Mouse (Mus musculus) spleen, postnatal 14 days (tissue): ENCODE measurements around the gene Slc38a11.

Source experiments
- DNase-seq, 2 experiments: peaks; one replicate each; pipeline ENCODE4 v3.0.0; 2021 to 2022; ENCODE audit warnings: low spot score in 2 of 2

The Slc38a11 gene

DNA sequence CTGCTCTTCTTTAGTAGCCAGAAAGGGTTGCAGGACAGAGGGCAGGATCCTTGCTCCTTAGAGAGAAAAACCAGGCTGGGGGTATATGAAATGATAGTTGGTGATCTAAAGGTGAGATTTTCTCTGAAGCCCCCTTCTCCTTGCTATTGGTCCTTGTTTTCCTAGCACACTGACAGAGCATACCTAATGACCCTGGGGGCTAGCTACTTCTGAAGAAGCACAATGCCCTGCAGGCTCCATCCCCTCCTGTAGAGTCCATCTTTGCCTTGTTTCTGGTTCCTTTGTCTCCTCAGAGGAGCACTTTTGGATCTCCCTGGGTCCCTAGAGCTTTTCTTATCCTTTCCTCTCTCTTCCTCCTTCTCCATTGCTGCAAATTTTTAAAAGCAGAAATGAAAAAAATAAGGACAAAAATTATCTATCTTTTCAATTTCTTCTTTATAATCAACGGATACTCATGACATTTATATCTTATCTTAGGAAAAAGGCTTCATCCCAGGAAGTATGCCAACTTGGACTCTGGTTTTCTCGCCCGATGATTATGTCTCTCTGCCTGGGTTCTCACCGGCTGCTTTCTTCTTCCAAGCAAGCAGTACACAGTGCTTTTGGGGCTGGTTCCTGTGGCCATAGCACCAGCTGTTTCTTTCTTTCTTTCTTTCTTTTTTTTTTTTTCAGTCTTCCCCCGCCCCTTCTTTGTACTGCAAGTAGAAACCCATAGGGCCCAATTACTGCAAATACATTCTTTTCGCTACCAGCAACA lies 41.7 kb downstream of the Slc38a11 start:
- no peak for DNase-seq

DNA sequence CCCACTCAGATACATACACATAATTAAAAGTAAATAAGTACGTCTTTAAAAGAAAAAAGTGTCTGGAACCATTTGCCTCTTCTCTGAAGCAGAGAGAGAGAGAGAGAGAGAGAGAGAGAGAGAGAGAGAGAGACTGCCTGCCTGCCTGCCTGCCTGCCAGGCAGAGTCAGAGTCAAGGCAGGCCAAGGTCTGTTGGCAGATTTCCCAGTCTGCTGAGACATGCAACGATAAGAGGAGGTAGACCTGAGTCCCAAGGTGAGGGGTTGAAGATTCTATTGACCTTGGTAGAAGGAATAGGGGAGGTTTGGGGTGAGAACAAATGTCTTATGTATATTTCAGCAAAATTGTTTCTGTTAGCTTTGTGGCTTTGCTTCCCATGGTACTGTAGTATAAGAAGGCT lies 42.9 kb downstream of the Slc38a11 start:
- DNase-seq, result no peak

DNA sequence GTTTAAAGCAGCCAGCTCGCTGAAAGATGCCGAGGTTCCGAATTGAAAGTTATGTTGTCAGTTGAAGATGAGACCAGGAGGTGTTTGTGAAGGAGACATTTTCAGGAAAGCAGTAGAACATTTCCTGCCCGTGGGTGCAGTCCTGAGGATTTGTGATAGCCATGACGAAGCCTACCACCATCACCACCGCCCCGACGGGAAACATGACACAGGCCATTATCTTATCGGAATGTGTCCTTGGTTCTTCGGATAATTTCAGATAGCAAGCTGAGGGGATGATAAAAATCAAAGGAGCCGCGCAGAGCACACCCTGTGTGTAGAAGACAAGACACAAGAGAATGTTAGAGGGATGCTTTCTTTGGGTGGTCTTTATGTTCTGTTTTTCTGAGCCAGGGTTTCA lies 47.1 kb downstream of the Slc38a11 start:
- no peak for DNase-seq

DNA sequence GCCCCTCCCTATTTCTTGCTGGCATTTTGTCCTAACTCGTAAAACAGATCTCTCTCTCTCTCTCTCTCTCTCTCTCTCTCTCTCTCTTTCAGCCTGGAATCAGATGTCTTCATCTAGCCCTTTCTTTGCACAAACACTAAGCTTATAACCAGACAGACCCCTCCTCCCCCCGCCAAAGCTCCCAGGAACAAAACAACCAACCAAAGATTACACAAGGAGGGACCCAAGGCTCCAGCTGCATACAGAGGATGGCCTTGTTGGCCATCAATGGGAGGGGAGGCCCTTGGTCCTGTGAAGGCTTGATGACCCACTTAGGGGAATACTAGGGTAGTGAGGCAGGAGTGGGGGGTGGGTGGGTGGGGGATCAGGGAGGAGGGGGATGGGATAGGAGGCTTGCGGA lies 52.6 kb downstream of the Slc38a11 start:
- DNase-seq, result no peak

DNA sequence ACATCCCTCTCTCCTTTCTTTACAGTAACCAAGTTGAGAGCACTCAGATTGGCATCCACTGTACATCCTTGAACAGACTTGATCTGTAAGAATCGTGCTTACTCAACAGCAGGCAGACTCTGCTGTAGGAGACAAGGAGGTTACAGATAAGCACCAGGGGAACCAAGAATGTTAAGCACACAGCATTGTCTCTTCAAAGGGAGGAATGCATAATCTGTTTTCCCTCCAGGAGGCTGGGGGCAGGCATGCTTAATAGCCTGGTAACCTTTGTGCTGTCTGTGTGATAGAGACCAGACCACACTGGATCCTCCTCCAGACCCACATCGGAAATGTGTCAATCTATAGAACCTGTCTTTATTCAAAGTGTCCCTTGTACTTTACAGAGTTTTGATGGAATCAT lies 67.3 kb downstream of the Slc38a11 start:
- no peak for DNase-seq

DNA sequence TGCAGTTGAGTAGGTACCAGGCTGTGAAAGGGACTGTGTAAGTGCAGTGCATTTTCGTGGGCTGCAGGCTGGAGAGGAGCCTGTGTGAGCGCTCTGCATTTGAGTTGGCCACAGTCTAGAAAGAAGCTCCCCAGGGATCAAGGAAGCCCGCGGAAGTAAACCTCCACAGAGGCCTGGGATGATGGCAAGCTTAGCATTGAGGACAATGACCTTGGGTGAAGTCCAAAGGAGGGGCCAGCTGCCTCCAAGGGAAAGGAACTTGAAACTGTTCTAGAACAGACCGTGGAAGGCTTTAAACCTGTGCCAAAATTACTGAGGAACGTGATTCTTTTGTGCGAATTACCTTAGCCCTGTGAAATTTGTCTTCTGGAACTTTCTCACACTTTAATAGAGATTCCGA lies 69.7 kb downstream of the Slc38a11 start:
- DNase-seq, result no peak

DNA sequence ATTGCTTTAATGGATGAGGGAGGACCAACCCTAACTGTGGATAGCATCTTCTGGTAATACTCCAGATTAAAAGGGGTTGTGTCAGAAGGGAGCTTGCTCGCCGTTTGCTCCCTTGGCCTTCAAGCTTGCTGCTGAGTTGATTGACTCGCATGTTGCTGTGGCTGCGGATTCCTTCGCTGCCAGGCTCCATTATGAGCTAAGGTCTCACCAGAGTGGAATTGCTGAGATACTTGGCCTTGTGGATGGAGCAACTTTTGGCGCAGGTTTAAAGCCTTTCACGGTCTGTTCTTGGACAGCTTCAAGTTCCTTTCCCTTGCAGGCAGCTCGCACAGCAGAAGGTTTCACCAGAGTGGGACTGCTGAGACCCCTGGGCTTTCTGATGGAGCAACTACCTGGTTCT lies 70.4 kb downstream of the Slc38a11 start:
- DNase-seq, result no peak

DNA sequence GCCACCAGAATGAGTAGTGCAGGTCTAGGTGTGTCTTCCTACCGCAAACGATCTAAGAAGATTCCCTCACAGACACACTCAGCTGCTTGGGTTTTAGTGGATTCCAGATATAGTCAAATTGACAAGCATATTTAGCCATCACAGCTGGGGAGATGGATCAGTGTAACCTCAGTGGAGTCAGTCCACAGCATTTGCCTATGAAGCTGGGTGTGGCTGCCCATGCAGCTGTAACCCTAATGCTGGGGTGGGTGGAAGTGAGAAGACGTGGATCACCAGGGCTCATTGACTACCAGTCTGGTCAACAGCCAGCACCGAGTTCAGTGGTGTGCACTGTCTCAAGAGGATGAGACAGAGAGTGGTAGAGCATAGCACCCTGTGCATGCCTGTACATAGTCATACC lies 74.1 kb downstream of the Slc38a11 start:
- no peak for DNase-seq

DNA sequence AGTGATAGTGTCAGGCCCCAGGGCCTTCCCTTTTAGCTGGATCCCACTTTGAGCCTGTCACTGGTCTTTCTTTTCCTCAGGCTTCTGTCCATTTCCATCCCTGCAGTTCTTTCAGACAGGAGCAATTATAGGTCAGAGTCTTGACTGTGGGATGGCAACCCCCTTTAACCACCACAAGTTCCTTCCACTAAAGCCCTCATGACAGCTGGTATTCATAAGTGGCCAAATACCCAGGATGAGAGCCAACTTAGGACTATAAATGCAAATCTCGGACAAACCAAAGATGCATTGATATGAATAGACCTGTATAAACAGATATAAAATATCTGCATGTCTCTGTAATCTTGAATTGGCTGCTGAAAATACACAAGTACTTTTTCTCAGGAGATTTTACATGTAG lies 75.1 kb downstream of the Slc38a11 start:
- no peak for DNase-seq

DNA sequence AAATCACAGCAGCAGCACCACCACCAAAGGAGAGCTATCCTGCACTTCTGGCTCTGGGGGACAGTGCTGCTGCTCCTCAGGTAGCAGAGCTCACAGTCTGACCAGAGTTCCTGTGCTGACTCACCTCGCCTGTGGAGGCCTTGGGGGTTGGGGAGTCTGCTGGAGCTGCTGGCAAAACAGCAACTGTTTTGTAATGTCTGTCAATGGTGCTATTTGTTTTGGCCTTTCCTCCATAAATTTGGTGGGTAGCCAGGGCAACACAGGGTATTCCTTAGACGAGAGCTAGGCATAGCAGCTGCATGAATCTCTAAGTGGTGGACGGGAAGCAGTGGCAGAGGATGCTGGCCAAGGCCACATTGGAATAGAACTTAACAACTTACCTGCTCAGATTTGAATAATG lies 78.5 kb downstream of the Slc38a11 start:
- DNase-seq, result no peak

DNA sequence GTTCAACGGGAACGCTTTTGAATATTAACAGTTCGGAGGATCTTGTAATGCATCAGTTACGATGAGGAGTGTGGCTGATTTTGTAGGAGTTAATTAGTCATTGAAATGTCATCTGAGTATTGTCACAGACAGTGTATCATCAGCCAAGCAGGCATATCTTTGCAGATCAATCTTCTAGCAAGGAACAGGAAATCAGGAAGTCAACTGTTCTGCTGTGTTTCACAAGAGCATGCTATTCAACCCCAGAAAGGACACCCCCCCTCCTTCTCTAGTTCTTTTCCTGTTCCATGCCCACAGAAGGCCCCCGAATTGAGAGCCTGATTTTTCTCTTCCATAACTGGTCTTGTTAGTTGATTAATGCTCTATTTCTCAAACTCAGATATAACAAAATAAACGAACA lies 80.9 kb downstream of the Slc38a11 start:
- no peak for DNase-seq

DNA sequence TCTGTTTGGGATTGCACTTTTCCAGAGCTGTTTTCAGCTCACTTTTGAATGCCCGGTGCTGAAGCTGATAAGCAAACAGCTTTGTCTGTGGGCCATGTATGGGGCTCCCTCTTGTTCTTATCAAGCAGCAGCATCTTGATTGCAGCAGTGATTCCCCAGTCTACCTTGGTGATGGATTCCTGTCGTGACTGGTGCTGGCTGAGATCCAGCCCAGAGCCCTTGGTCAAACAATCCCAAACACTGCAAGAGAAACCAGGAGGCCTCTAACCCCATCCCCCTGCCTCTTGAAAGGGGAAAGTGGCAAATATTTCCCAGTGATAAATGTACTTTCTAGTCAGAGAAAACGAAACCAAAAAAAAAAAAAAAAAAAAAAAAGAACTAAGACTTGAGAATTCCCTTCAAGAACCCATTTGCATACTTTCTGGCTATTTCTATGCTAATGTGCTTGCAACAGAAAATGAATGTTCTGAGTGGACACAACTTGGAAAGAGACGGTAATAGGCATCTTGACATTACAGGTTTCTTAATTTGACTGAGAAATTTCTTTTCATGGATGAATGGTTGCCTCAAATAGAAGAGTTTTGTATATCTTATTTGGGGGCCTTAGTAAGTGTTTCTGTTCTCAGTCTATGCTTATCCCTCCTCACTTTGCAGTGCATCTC lies 84.7 kb downstream of the Slc38a11 start:
- no peak for DNase-seq

DNA sequence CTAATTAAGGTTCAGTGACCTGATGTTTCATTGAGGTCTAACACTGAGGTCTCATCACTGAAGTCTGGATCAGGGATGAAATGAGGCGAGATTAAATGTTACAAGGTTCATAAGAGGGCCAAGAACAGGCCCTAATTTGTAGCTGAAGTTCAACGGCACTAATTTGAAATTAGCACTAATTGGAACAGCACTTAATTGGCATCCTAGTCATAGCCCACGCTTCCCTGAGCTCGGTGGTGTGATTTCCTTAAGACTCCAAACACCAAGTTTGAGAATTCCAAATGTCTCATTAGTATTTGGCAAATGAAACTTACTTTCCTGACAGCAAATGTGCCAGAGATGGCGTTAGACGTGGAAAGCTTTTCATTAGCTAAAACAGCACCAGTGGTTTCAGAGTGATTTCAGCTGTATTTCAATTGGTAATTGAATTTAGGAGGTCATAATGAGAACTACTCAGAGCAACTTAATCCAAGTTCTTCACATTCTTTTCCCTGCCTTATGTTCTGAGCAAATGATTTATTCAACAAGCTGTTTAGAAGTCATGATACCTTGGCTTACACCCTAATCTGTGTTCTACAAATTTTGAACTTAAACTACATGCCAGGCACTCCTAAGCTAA lies 88.3 kb downstream of the Slc38a11 start:
- no peak for DNase-seq

DNA sequence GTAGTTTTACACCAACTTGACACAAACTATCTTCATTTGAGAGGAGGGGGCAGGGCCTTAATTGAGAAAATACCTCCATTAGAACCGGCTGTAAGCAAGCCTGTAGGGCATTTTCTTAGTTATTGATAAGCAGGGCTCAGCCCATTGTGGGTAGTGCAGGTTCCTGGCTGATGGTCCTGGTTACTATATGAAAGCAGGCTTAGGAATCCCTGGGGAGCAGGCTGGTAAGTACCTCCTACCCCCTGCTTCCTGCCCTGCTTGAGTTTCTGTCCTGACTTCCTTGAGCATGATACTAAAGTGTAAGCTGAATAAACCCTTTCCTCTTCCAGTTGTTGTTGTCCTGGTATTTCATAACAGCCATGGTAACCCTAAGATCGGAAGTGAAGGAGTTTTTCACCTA lies 89.9 kb downstream of the Slc38a11 start:
- no peak for DNase-seq

DNA sequence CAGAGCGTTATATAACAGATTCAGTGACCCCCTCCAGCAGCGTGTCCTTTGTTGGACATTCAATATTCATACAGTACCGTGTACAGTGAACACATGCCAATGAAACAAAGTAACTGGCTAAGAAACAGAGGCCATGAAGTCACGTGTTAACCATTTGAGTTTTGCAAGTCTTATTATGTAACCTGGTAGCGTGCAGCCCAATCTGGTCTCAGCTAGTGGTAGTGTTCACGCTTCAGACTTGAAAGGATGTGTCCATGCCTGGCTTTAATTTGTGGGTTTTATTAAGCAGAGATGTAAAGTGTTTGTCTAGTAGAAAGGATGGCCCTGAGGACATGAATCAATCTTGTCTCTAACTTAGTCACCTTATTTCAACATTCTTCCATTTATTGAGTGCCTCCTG lies 95.1 kb downstream of the Slc38a11 start:
- no peak for DNase-seq

DNA sequence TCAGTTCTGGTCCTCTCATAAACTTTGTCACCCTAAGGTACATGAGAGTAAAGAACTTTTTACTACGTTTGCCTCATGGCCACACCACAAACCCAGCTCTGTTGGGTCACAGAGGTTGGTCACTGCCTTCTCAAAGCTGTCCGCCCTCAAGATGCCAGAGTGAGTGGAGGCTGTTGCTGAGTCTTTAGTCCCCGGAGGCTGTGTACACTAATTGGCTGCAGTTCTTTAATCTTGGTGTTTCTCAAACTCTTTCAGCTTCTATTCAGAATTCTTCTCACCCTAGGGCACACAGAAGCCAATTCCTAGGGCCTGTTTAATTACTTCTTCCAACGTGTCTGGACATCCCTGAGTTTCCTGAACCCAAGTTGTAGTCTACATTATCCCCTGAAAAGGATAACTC lies 96.0 kb downstream of the Slc38a11 start:
- DNase-seq, result no peak

DNA sequence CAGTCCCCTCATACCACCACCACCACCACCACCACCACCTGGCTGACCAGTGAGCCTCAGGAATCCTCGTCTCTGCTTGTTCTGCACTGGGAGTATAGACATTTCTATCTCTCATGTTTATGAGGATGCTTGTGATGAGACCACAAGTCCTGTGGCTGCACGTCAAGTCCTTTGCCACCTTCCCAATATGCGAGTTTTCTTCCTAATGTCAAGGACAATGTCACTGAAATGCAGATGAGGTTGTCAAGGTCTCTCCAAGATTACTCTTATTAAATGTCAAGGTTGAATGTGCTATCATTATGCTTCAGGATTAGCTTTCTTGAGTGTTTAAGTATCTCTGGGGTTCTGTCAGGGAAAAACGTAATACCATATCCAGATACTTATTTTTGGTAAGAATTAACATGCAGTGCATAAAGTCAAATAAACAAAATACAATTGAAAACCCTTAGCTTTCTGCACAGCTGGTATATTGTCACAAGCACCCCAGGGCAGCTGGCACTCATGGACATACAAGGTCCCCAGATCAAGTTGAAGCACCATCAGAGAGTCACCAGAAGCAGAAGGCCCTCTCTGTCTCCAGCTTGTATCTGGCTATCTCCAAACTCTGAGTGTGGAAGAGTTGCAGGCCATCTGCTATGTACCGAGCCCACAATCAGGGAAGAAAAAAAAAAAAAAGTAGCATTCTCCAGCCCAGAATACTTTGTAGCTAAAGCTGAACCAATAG lies 97.1 kb downstream of the Slc38a11 start:
- DNase-seq, result no peak
